In the genomic region with DNA sequence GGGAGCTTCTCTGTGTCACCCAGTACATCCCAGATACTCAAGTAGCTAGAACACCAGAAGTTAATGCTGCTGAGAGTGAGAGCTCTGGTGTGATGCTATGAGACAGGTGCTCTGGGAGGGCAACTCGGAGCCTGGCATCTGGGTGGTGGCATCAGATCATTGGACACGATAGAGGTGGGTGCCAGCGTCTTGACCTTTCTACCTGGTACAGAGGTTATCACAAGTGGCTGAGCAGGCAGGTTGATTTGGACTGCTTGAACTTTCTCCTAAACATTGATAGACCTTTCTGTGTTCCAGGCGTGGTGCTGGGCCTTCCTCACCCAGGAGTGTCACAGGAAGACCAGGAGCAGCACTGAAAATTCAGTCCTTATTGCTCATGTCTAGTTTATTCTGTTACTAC, we compare ENCODE assay signal across 21 mouse cellular contexts. TPM values are rescaled to one million over a fixed set of nuclear protein-coding genes. Genes with fewer than 3 reads are reported as not detected.
DNase-seq lines count a peak whose midpoint lies in the region; ATAC-seq and TF ChIP-seq lines count a peak whose summit lies in the region.
"Had no signal": no experiment of that assay in that cellular context is flagged by ENCODE, and none has a peak within 500 bp of the region (broad histone marks: within the 10 kb centered on the region; RNA-seq: fewer than 3 reads in every experiment).

No protein-coding gene starts in this region.

- 56% methylated on average over 4 of the region's 4 CpGs for WGBS in kidney, adult 2 months
- 90% methylated on average over 4 of the region's 4 CpGs for WGBS in kidney, embryonic 14.5 days
- 44% methylated on average over 4 of the region's 4 CpGs for WGBS in small intestine, adult 2 months
- WGBS in midbrain, postnatal 0 days, result 97% methylated on average over 4 of the region's 4 CpGs

- H3K4me2 ChIP-seq in kidney, embryonic 14.5 days (replicated peaks; ENCODE audit: low read depth, low read length), result no peak overlapping the region
- H3K4me2 ChIP-seq in midbrain, postnatal 0 days (ENCODE audit: low read depth, low read length, poor library complexity, severe bottlenecking), result no peak overlapping the region

- H3K4me3 ChIP-seq in kidney, adult 2 months (ENCODE audit: insufficient read depth, low read depth, low read length), result no peak overlapping the region
- no peak overlapping the region for H3K4me3 ChIP-seq in kidney, embryonic 14.5 days (ENCODE audit: low read length)
- H3K4me3 ChIP-seq in small intestine, adult 2 months (ENCODE audit: low read depth, low read length), result no peak overlapping the region
- no peak overlapping the region for H3K4me3 ChIP-seq in midbrain, postnatal 0 days (ENCODE audit: low read depth, low read length)

- H3K36me3 ChIP-seq in kidney, adult 2 months (ENCODE audit: control insufficient read depth, insufficient read depth, low read length), result peaks cover 4% of the 10 kb centered on the region
- H3K36me3 ChIP-seq in kidney, embryonic 14.5 days (ENCODE audit: control insufficient read depth, insufficient read depth, low read length), result peaks cover 81% of the 10 kb centered on the region
- peaks cover 52% of the 10 kb centered on the region for H3K36me3 ChIP-seq in small intestine, adult 2 months (ENCODE audit: control insufficient read depth, insufficient read depth, low read length)
- H3K36me3 ChIP-seq in midbrain, postnatal 0 days (ENCODE audit: insufficient read depth, low read length), result peaks cover 68% of the 10 kb centered on the region

- H3K27ac ChIP-seq in kidney, adult 2 months (ENCODE audit: insufficient read depth, low read depth, low read length), result no peak overlapping the region
- no peak overlapping the region for H3K27ac ChIP-seq in kidney, embryonic 14.5 days (ENCODE audit: low read depth, low read length)
- H3K27ac ChIP-seq in small intestine, adult 2 months (ENCODE audit: insufficient read depth, low read depth, low read length), result peak overlapping the region; percentile 88
- H3K27ac ChIP-seq in midbrain, postnatal 0 days (ENCODE audit: low read depth, low read length), result no peak overlapping the region

- peak; percentile 54 for DNase-seq in kidney, adult 11 months
- DNase-seq in kidney, adult 18-20 months, result no peak
- DNase-seq in kidney, adult 2 months, result peak; percentile 53
- no peak for DNase-seq in kidney, postnatal 10 days
- DNase-seq in kidney, adult 9 months, result peak; percentile 60
- DNase-seq in midbrain, postnatal 0 days (ENCODE audit: low spot score), result no peak
- DNase-seq: adrenal gland, adult 8-10 months; adrenal gland, postnatal 10 days; adrenal gland, postnatal 14 days; adrenal gland, postnatal 25 days; adrenal gland, postnatal 36 days; B cell, adult 2 months; cerebellum, adult 11 months; cerebellum, adult 11-12 months had no signal

- ATAC-seq in kidney, embryonic 14.5 days (ENCODE audit: low FRiP score, low TSS enrichment), result no peak
- no peak for ATAC-seq in midbrain, postnatal 0 days (ENCODE audit: low FRiP score)
- ATAC-seq: activated CD4-positive, CD25-positive, alpha-beta regulatory T cell, adult 4 months; CD4-positive, CD25-positive, alpha-beta regulatory T cell, adult 4 months; Patski had no signal

- no peak for TF ChIP-seq CTCF in kidney, adult 2 months (conservative IDR thresholded peaks at IDR 0.05; ENCODE audit: insufficient read depth, insufficient read length, low read depth, low read length)
- TF ChIP-seq CTCF in small intestine, adult 2 months (IDR thresholded peaks at IDR 0.05; ENCODE audit: extremely low read depth, insufficient read length, insufficient replicate concordance, low read depth, low read length), result no peak
- TF ChIP-seq CTCF in midbrain, postnatal 0 days (IDR thresholded peaks at IDR 0.05), result no peak

- no peaks in the 10 kb centered on the region; the same call in 1 of the 2 replicates for H3K4me1 ChIP-seq in kidney, adult 2 months (ENCODE audit: control insufficient read depth, insufficient read depth, low read length)
- H3K4me1 ChIP-seq in kidney, embryonic 14.5 days (ENCODE audit: control insufficient read depth, insufficient read depth, low read length), result no peaks in the 10 kb centered on the region
- H3K4me1 ChIP-seq in small intestine, adult 2 months (ENCODE audit: control insufficient read depth, insufficient read depth, insufficient read length, low read length), result peaks cover 5% of the 10 kb centered on the region
- no peaks in the 10 kb centered on the region for H3K4me1 ChIP-seq in midbrain, postnatal 0 days (ENCODE audit: insufficient read depth, low read length)

- H3K9ac ChIP-seq in kidney, embryonic 14.5 days (ENCODE audit: low read depth, low read length), result no peak overlapping the region
- H3K9ac ChIP-seq in midbrain, postnatal 0 days (replicated peaks; ENCODE audit: low read length, poor library complexity, severe bottlenecking), result no peak overlapping the region

- TF ChIP-seq POLR2A in kidney, adult 2 months (IDR thresholded peaks at IDR 0.05; ENCODE audit: low read depth, low read length), result no peak
- TF ChIP-seq POLR2A in small intestine, adult 2 months (IDR thresholded peaks at IDR 0.05; ENCODE audit: low read depth, low read length), result no peak

- H3K9me3 ChIP-seq in kidney, embryonic 14.5 days (ENCODE audit: control insufficient read depth, low read length), result no peaks in the 10 kb centered on the region
- H3K9me3 ChIP-seq in midbrain, postnatal 0 days (ENCODE audit: low read length), result no peaks in the 10 kb centered on the region
- H3K9me3 ChIP-seq: G1E had no signal

- H3K27me3 ChIP-seq in kidney, adult 2 months (replicated peaks; ENCODE audit: control insufficient read depth, insufficient read depth, low read length), result no peaks in the 10 kb centered on the region
- no peaks in the 10 kb centered on the region for H3K27me3 ChIP-seq in kidney, embryonic 14.5 days (ENCODE audit: control insufficient read depth, insufficient read depth, low read length)
- H3K27me3 ChIP-seq in small intestine, adult 2 months (ENCODE audit: control insufficient read depth, insufficient read depth, low read length), result no peaks in the 10 kb centered on the region
- H3K27me3 ChIP-seq in midbrain, postnatal 0 days (ENCODE audit: insufficient read depth, low read length), result no peaks in the 10 kb centered on the region
- H3K27me3 ChIP-seq: CH12.LX, Patski had no signal

RNA-seq across cellular contexts. Expression of a gene that starts 24.9 kb away (rescaled TPM):
- polyA plus RNA-seq in kidney, adult 2 months (2012; rRNA removed), result 79.3 and 96.2 TPM in 2 replicates
- polyA plus RNA-seq in kidney, embryonic 14.5 days (2014; fragmentation: Nextera tagmentation; extraction: Ambion mirVana), result 132 and 156 TPM in 2 replicates
- polyA plus RNA-seq in small intestine, adult 2 months (2012; rRNA removed), result 82.6 and 240 TPM in 2 replicates
- total RNA-seq in midbrain, postnatal 0 days (2014; rRNA removed), result 48.5 and 48.9 TPM in 2 replicates
- polyA plus RNA-seq in midbrain, postnatal 0 days (2015; fragmentation: Nextera tagmentation; extraction: Ambion mirVana), result 135 and 142 TPM in 2 replicates

RNA-seq across cellular contexts. Expression of a gene that starts 26.8 kb away (rescaled TPM):
- polyA plus RNA-seq in kidney, adult 2 months (2012; rRNA removed), result 40.0 and 41.0 TPM in 2 replicates
- polyA plus RNA-seq in kidney, embryonic 14.5 days (2014; fragmentation: Nextera tagmentation; extraction: Ambion mirVana), result 29.2 and 59.5 TPM in 2 replicates
- 15.4 and 27.5 TPM in 2 replicates for polyA plus RNA-seq in small intestine, adult 2 months (2012; rRNA removed)
- total RNA-seq in midbrain, postnatal 0 days (2014; rRNA removed), result 63.6 and 75.0 TPM in 2 replicates
- 32.1 and 35.3 TPM in 2 replicates for polyA plus RNA-seq in midbrain, postnatal 0 days (2015; fragmentation: Nextera tagmentation; extraction: Ambion mirVana)

Comparison
In these comparisons a context has a peak if more than half of its experiments do, and no peak if none do; other contexts are left out.
1. DNase-seq: peak in kidney, adult 11 months (single experiment), kidney, adult 2 months (single experiment) and kidney, adult 9 months (single experiment); none in kidney, adult 18-20 months (single experiment), kidney, postnatal 10 days (single experiment) and midbrain, postnatal 0 days (single experiment).